Mouse (Mus musculus) midbrain, embryonic 14.5 days (tissue): ENCODE results near the gene Tprgl. TPM values are rescaled to one million over a fixed set of nuclear protein-coding genes. Genes with fewer than 3 reads are reported as not detected.

Experiments
- ATAC-seq: fragments of 200-750 bp; cut with Nextera tagmentation; 2 replicates; pipeline ENCODE4 v1.8.0; 2017; ENCODE audit warnings: moderate number of reproducible peaks, moderate library complexity; ENCODE audit not compliant: low FRiP score, low TSS enrichment
- DNase-seq: peaks from one replicate; pipeline ENCODE4 v3.0.0-alpha.2; 2015
- H3K27ac ChIP-seq: fragments of 300-500 bp; sonication (generic); replicated peaks from 2 replicates; pipeline ENCODE4 v1.5.1; 2014; ENCODE audit warnings: mild to moderate bottlenecking, low read depth, low read length, moderate library complexity
- H3K27me3 ChIP-seq: fragments of 300-500 bp; sonication (generic); 2 replicates; pipeline ENCODE4 v1.6.1; 2014; ENCODE audit warnings: low read length, control low read depth, mixed read lengths; ENCODE audit not compliant: control insufficient read depth, insufficient read depth
- H3K36me3 ChIP-seq: fragments of 300-500 bp; sonication (generic); 2 replicates; pipeline ENCODE4 v1.6.1; 2014; ENCODE audit warnings: low read length, control low read depth; ENCODE audit not compliant: control insufficient read depth, insufficient read depth
- H3K4me1 ChIP-seq: fragments of 300-500 bp; sonication (generic); 2 replicates; pipeline ENCODE4 v1.6.1; 2014; ENCODE audit warnings: mild to moderate bottlenecking, antibody characterized with exemption, low read length, control low read depth; ENCODE audit not compliant: control insufficient read depth, insufficient read depth
- H3K4me2 ChIP-seq: fragments of 300-500 bp; sonication (generic); 2 replicates; pipeline ENCODE4 v1.6.1; 2014; ENCODE audit warnings: mild to moderate bottlenecking, low read length, moderate library complexity
- H3K4me3 ChIP-seq: fragments of 300-500 bp; sonication (generic); replicated peaks from 2 replicates; pipeline ENCODE4 v1.5.1; 2014; ENCODE audit warnings: low read depth, low read length
- H3K9ac ChIP-seq: fragments of 300-500 bp; sonication (generic); replicated peaks from 2 replicates; pipeline ENCODE4 v1.6.1; 2014; ENCODE audit warnings: mild to moderate bottlenecking, low read length, moderate library complexity
- H3K9me3 ChIP-seq: fragments of 300-500 bp; sonication (generic); 2 replicates; pipeline ENCODE4 v1.6.1; 2016; ENCODE audit warnings: low read length, control low read depth, mixed read lengths; ENCODE audit not compliant: control insufficient read depth
- WGBS: fragments of 180-500 bp; shearing (Covaris S2); extraction: QIAGEN DNeasy Blood & Tissue Kit; methylation state at CpG from one replicate; pipeline ENCODE4 v1.1.7; 2014; 5-methylcytosine and 5-hydroxymethylcytosine counted together
- polyA plus RNA-seq: library from polyadenylated mRNA; unstranded; fragments of >200 nt; fragmentation: Nextera tagmentation; extraction: Ambion mirVana; gene quantifications from 2 replicates; pipeline ENCODE4 v1.2.1, GENCODE M21; 2014

The Tprgl gene
- polyA plus RNA-seq, 1 experiment from 2014 or later, result 208 TPM

- Histone ChIP-seq H3K4me3 (no peak overlapping the region), H3K9ac (no peak overlapping the region), H3K9me3 (no peaks in the 10 kb centered on the region), H3K4me1 (peaks cover 3% of the 10 kb centered on the region; the same call in 1 of the 2 replicates), H3K27ac (no peak overlapping the region), H3K4me2 (no peak overlapping the region), H3K36me3 (peaks cover 92% of the 10 kb centered on the region), H3K27me3 (no peaks in the 10 kb centered on the region)
- DNase-seq, result no peak
- 69% methylated on average over 11 of the region's 11 CpGs for WGBS
- ATAC-seq, result no peak
Observed at GRCm38 (mm10) chr4:154154104-154154503, 6.4 kb downstream of the Tprgl start.

DNA sequence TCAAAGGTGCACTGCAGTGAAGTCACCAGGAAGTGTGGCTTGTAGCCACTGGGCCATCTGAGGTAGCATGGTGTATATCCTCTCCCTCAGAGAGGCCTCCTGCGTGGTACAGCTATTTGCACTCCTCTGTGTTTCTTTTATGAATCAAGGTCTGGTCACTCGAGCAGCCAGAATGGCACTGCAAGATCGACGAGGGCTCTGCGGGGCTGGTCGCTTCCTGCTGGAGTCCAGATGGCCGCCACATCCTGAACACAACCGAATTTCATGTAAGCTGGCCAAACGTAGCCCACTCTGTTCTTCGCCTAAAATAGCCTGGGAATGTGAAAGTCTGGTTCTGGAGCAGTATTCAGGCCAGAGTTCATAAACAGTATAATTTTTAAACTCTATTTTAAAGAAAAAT lies 14.1 kb downstream of the Tprgl start:
- DNase-seq, result no peak
- Histone ChIP-seq H3K36me3 (peaks cover 48% of the 10 kb centered on the region), H3K4me1 (0 out of 2 replicates have a peak, but pooled peaks cover 13% of the 10 kb centered on the region), H3K4me2 (no peak overlapping the region), H3K27me3 (peaks cover 7% of the 10 kb centered on the region), H3K4me3 (no peak overlapping the region), H3K27ac (no peak overlapping the region), H3K9me3 (no peaks in the 10 kb centered on the region), H3K9ac (no peak overlapping the region)
- ATAC-seq, result no peak
- WGBS, result 90% methylated on average over 10 of the region's 10 CpGs

DNA sequence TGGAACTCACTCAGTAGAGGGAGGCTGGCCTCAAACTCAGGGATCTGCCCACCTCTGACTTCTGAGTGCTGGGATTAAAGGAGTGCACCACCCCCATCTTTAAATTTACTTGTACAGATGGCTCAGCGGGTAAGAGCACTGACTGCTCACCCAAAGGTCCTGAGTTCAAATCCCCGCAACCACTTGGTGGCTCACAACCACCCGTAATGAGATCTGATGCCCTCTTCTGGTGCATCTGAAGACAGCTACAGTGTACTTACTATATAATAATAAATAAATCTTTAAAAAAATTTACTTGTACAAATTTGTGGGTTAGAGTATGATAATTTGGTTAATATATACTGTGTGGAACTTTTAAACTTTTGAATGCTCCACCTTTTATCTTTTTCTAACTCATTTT lies 15.8 kb downstream of the Tprgl start:
- DNase-seq, result no peak
- no peak overlapping the region for H3K4me3 ChIP-seq
- no peak overlapping the region for H3K4me2 ChIP-seq
- H3K27ac ChIP-seq, result no peak overlapping the region
- peaks cover 22% of the 10 kb centered on the region for H3K27me3 ChIP-seq
- no peak for ATAC-seq
- 81% methylated on average over 3 of the region's 3 CpGs for WGBS
- peaks cover 33% of the 10 kb centered on the region for H3K36me3 ChIP-seq
- H3K9ac ChIP-seq, result no peak overlapping the region
- no peaks in the 10 kb centered on the region for H3K9me3 ChIP-seq
- peaks cover 19% of the 10 kb centered on the region; the same call in 1 of the 2 replicates for H3K4me1 ChIP-seq

DNA sequence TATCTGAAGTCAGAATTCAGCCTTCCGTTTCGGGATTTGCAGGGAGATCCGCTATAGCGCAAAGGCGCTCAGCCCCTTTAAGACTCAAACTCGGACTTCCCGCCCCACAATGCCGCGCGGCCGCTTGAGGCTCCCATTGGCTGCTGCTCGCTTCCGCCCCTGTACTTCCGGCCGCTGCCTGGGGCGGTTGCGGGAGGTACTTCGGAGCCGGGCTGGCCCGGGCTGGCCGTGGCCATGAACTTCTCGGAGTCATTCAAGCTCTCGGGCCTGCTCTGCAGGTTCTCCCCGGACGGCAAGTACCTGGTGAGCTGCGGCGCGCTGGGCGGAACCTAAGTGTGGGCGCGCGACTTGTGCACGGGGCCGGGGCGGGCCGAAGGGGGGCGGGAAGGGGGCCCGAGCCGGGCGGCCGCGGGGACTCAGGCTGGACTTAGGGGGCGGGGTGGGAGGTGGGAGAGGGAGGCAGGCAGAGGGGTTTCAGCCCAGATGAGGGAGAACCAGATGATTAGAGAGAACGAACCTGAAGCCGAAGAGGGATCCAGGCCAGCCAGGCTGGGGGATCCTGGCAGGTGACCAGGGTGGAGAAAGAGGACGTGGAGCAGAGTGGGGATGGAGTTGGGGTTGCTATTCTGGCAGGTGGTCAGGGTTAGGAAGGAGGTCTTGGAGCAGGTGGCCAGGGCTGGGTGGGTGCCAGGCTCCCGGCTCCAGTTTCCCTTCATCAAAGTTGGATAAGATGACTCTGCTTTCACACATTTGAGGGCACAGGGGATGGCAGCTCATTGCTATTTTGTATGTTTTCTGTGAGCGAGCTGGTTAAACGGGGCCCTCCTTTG lies 18.0 kb downstream of the Tprgl start, which contains the start of gene Wrap73:
Gene Wrap73, plus strand, starts transcription at position 162 of the 830 bp plus-strand sequence.
- 2% methylated on average over 49 of the region's 49 CpGs for WGBS
- peak within 1 kb of the TSS; percentile 89 for H3K4me2 ChIP-seq
- DNase-seq (peak; percentile 97), ATAC-seq (peak; percentile 90)
- H3K27me3 ChIP-seq, result peaks cover 44% of the 10 kb centered on the region
- H3K4me1 ChIP-seq, result peaks cover 22% of the 10 kb centered on the region; the same call in 1 of the 2 replicates
- H3K27ac ChIP-seq, result peak within 1 kb of the TSS; percentile 74
- H3K4me3 ChIP-seq, result peak within 1 kb of the TSS; percentile 77
- no peaks in the 10 kb centered on the region for H3K9me3 ChIP-seq
- peak within 1 kb of the TSS; percentile 75 for H3K9ac ChIP-seq
- peaks cover 17% of the 10 kb centered on the region for H3K36me3 ChIP-seq

GRCm38 (mm10) chr4:154141009-154141867 lies 19.2 kb downstream of the Tprgl start:
- peaks cover 22% of the 10 kb centered on the region; the same call in 1 of the 2 replicates for H3K4me1 ChIP-seq
- H3K27ac ChIP-seq, result no peak overlapping the region
- peak overlapping the region; percentile 77 for H3K4me3 ChIP-seq
- peaks cover 6% of the 10 kb centered on the region for H3K36me3 ChIP-seq
- 1% methylated on average over 42 of the region's 42 CpGs for WGBS
- H3K9me3 ChIP-seq, result no peaks in the 10 kb centered on the region
- no peak for DNase-seq
- H3K9ac ChIP-seq, result no peak overlapping the region
- peak overlapping the region; percentile 89 for H3K4me2 ChIP-seq
- H3K27me3 ChIP-seq, result peaks cover 46% of the 10 kb centered on the region
- ATAC-seq, result no peak

DNA sequence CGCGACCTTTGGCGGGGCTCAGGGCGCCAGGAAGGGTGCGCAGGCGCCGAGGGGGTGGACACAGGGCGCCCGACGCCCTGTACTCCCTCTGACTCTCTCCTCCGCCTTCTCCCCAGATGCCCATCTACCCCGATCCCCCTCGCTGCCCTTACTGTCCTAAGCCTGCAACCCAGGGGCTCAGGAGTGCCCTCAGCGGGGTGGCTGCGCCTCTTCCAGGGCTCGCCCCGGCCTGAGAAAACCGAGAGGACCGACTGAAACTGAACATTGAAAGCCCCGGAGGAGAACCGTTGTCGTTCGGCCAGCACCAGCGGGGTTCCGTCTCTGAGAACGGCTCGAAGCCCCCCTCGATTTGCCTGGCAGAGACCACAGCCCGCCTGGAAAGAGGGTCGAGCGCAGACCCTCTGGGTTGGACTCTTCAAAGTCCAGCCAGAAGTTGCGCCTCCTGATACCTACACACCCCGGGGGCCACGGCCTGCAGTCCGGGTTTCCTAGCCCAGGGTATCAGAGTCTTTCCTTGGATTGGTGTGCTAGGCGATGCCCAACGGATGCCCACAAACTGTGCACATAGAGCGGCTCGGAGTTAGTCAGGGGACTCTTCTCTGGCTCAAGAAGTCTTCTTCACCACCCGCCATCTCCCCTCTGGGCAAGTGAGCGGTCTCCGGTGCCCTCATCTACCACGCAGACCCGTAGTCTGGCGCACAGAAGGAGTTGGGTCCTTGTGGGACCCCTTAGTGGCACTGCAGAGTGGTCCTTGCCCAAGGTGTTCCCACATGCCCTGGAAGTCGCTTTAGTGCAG lies 20.1 kb downstream of the Tprgl start:
- Histone ChIP-seq H3K4me1 (peaks cover 22% of the 10 kb centered on the region; the same call in 1 of the 2 replicates), H3K9me3 (no peaks in the 10 kb centered on the region), H3K9ac (peak overlapping the region; percentile 51), H3K4me2 (peak overlapping the region; percentile 76), H3K27ac (no peak overlapping the region), H3K36me3 (peaks cover 4% of the 10 kb centered on the region; the same call in 1 of the 2 replicates), H3K27me3 (peaks cover 46% of the 10 kb centered on the region), H3K4me3 (peak overlapping the region; percentile 41)
- ATAC-seq (no peak), DNase-seq (peak; percentile 30)
- WGBS, result 1% methylated on average over 45 of the region's 46 CpGs

DNA sequence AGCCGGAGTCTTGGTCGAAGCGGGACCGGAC lies 20.5 kb downstream of the Tprgl start, which contains the start of gene Trp73:
Gene Trp73, minus strand, starts transcription at position 27 of the 31 bp plus-strand sequence.
- WGBS, result 0% methylated on average over 3 of the region's 4 CpGs
- DNase-seq, result no peak
- Histone ChIP-seq H3K27ac (no peak within 1 kb of the TSS), H3K4me1 (peaks cover 22% of the 10 kb centered on the region; the same call in 1 of the 2 replicates), H3K36me3 (no peaks in the 10 kb centered on the region), H3K9ac (peak within 1 kb of the TSS; percentile 51), H3K27me3 (peaks cover 46% of the 10 kb centered on the region), H3K4me2 (peak within 1 kb of the TSS; percentile 76), H3K9me3 (no peaks in the 10 kb centered on the region), H3K4me3 (peak within 1 kb of the TSS; percentile 41)
- no peak for ATAC-seq

- DNase-seq, result peak; percentile 53
- peaks cover 22% of the 10 kb centered on the region; the same call in 1 of the 2 replicates for H3K4me1 ChIP-seq
- H3K9ac ChIP-seq, result peak overlapping the region; percentile 51
- H3K9me3 ChIP-seq, result no peaks in the 10 kb centered on the region
- H3K4me2 ChIP-seq, result peak overlapping the region; percentile 76
- H3K36me3 ChIP-seq, result no peaks in the 10 kb centered on the region
- H3K27ac ChIP-seq, result no peak overlapping the region
- H3K4me3 ChIP-seq, result peak overlapping the region; percentile 41
- ATAC-seq, result no peak
- WGBS, result under 1% methylated on average over 59 of the region's 59 CpGs
- peaks cover 46% of the 10 kb centered on the region for H3K27me3 ChIP-seq
Observed at GRCm38 (mm10) chr4:154139671-154140181, 20.7 kb downstream of the Tprgl start.
